Mouse (Mus musculus) embryo, embryonic 10 days (tissue): ENCODE measurements around the gene Cog3.
A peak's percentile ranks its signal among the peaks of the same experiment; 100 is the strongest.
"Not testable (repeated sequence)": the region's sequence is repeated elsewhere in the genome, so short reads cannot be mapped to it uniquely, and the experiment has no call there.

Experiments
- DNase-seq: peaks from one replicate; pipeline ENCODE4 v3.0.0-alpha.2; 2015; ENCODE audit warnings: low spot score

The Cog3 gene

DNA sequence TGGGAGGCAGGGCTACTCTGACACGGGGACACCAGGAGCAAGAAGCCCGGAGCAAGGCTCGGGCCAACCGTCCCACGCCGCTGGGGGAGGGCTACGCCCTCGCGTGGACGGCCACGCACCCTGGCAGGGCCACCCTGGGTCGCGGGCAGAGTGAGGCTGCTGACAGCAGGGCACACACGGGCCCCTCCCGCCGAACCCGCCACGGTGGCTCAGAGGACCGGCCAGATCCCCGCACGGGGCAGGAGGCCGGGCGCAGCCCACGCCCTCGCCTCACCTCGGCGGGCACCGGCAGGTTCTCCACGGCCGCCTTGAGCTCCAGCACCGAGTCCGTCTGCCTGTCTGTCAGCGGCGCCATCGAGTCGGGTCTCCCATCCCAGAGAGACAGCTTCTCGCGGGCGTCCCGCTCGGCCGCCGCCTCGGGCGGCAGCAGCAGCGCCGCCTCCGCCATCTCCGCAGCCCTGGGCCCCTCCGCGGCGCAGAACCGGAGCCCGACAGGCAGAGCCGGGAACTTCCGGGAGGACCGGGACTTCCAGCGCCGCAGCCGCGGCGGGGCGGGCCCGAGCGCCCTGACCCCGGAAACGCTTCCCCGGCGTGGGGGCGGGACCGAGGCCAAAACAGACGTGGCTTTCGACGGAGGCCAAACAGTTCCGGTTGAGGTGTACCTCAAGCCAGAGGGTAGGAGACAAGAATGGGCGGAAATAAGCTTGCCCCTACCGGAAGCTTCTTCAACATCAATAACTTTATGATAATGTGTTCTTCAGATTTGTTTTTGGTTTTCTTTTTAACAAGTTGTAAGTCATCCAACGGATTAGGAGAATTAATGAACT lies at the start of gene Cog3:
Gene Cog3 (minus strand): TSS at position 527 of the 827 bp plus-strand sequence.
- DNase-seq: peak; percentile 95

- peak; percentile 34 for DNase-seq
These were observed 43.6 kb upstream of the Cog3 start for GRCm38 (mm10) chr14:75797769-75798386.

- no peak for DNase-seq
These were observed 41.6 kb upstream of the Cog3 start for GRCm38 (mm10) chr14:75795918-75796317.

GRCm38 (mm10) chr14:75794726-75795125 lies 40.4 kb upstream of the Cog3 start:
- DNase-seq: no peak

- DNase-seq: no peak
These were observed 40.0 kb upstream of the Cog3 start for GRCm38 (mm10) chr14:75794324-75794723.

- DNase-seq: no peak
These were observed 38.8 kb upstream of the Cog3 start for GRCm38 (mm10) chr14:75793110-75793509.

- DNase-seq: no peak
These were observed 37.1 kb upstream of the Cog3 start for GRCm38 (mm10) chr14:75791372-75791771.

GRCm38 (mm10) chr14:75790411-75790996 lies 36.2 kb upstream of the Cog3 start:
- no peak for DNase-seq

- DNase-seq: no peak
These were observed 35.0 kb upstream of the Cog3 start for GRCm38 (mm10) chr14:75789291-75789690.

GRCm38 (mm10) chr14:75787794-75788175 lies 33.5 kb upstream of the Cog3 start:
- DNase-seq: no peak

- DNase-seq: peak; percentile 98
These were observed 32.8 kb upstream of the Cog3 start, which contains the start of gene Slc25a30 for GRCm38 (mm10) chr14:75786868-75787793. TSS of gene Slc25a30 (minus strand) at chr14:75787037.

DNA sequence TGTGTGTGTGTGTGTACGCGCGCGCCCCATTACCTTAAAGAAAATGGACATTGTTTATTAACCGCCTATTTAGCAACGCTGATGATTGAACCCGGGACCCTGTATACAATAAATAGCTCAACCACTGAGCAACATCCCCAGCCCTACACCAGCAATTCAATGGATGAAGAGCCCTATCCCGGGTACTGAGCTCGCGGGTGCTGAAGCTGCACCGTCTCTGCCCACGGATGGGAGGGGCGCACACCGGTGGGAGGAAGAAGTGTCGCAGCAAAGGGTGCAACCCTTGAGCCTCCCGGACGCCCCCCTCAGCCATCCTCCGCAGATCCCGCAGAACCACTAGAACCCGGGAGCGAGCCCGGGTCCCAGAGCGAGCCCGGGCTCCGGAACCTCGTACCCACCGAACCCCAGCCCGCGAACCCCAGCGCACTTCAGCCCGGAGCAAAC lies 32.1 kb upstream of the Cog3 start:
- peak; percentile 54 for DNase-seq

DNA sequence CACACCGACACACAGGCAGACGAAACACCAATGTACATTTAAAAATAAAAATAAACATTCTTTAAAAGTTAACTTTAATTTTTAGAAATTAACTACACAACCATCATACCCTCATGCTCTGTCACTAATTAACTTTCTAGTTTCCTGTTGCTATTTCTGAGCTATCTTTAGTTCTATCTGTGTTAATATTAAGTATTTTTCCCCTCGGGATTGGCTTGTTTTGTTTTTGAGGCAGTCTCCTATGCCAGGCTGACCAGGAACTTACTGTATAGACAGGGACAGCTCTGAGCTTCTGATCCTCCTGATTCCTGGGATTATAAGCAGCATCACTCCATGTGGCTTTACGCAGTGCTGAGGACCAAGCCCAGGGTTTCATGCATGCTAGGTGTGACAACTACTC lies 25.6 kb upstream of the Cog3 start:
- DNase-seq: no peak

DNA sequence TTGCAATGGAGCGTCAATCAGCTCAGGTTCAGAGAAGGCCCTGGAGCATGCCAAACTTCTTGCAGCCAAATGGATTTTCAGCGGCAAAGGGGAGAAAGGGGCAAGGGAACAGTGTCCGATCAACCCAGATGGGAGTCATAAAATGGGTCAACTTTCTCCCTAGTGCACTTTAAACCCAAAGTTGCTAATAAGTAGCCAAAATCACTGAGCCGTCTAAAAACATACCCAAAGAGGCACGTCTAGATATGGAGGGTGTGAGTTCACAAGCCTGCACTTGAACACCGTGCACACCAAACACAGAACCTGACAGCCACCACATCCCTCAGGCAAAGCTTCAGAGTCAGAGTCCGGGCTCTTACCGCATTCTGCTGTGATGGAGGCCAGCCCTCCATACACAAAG lies 22.3 kb upstream of the Cog3 start:
- no peak for DNase-seq

GRCm38 (mm10) chr14:75773431-75773830 lies 19.1 kb upstream of the Cog3 start:
- no peak for DNase-seq

DNA sequence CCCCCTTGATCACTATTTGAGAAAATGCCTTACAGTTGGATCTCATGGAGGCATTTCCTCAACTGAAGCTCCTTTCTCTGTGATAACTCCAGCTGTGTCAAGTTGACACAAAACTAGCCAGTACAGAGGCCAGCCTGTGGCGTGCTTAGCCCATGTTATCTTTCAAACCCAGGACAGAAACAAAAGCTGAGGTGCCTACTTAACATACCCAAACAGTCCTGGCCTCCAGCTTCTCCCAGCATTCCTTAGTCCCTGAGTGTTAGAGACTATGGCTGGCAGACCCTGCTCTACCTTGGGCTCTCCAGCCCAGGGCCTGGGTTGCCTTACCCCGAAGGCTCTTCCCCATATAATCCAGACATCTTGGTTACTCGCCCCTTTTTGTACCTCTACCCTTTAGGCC lies 18.1 kb upstream of the Cog3 start:
- DNase-seq: not testable (repeated sequence)

DNA sequence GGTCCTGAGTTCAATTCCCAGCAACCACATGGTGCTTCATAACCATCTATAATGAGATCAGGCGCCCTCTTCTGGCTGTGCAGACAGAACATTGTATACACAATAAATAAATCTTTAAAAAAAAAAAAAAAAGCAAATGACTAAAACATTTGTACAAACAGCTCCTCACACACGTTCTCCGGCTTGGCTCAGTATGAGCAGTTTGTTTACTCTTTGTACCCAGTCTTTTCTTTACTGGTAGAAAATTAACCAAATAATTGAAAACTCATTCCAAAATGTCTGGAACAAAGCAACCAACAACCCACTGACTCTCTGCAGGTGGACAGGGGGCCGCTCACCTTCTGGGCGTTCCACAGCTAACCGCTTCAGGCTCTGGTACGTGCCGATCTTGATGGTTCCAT lies 16.8 kb upstream of the Cog3 start:
- DNase-seq: no peak

- no peak for DNase-seq
These were observed 15.0 kb upstream of the Cog3 start for GRCm38 (mm10) chr14:75769334-75769733.

- DNase-seq: no peak
These were observed 13.9 kb upstream of the Cog3 start for GRCm38 (mm10) chr14:75768275-75768608.

GRCm38 (mm10) chr14:75767492-75768274 lies 13.4 kb upstream of the Cog3 start:
- DNase-seq: peak; percentile 94
